Mouse (Mus musculus) kidney, postnatal 10 days (tissue): ENCODE data around the gene Ggta1.

Experiments
- DNase-seq: peaks from one replicate; pipeline ENCODE4 v3.0.0; 2021; ENCODE audit warnings: mixed read lengths

The Ggta1 gene

DNA sequence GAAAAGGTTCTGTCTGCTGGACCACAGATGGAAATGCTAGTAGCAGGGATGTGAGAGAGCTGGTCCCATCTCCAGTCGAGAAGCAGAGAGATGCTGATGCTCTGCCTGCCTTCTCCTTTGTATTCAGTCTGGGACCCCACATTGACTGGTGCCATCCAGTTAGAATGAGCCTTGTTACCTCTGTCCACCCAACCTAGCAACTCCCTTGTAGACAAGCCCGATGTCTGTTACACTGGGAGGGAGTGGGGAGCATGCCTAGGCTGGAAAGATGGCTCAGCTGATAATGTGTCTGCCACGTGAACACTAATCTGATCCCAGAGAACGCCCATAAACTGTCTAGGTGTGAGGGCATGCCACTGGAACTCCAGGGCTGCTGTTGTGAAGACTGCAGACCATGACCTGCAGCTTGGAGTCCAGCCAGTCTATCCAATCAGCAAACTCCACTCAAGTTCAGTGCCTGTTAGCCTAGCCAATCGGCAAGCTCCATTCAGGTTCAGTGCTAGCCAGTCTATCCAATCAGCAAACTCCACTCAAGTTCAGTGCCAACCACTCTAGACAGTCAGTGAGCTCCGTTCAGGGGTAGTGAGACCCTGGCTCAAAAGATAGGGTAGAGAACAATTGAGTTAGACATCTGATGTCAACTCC lies 64.7 kb downstream of the Ggta1 start:
- DNase-seq, result no peak

DNA sequence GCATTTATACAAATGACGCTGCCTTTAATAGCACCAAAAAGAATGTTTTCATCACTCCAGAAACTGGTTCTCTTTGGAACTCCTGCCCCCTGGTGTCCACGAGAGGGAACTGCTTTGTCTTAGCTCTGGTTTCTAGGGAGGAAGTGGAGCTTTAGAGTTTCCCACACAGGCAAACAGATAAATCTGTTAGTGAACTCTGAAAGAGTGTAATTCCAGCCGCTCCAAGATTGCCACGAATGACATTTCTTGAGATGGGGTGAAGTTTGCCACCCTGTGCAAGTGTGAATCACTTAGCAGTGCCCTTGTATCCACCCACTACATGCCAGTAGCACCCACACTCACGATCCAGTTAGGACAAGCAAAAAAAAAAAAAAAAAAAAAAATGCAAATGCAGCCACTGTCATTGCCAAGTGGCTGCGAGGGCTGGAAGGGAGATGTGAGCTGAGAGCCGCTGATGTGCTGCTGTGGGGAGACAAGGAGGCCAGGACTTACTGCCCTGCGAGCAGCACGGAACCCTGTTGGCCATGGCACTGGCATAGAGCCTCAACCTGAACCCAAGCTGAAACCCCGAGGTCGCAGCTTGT lies 65.3 kb downstream of the Ggta1 start:
- DNase-seq, result peak; percentile 85

DNA sequence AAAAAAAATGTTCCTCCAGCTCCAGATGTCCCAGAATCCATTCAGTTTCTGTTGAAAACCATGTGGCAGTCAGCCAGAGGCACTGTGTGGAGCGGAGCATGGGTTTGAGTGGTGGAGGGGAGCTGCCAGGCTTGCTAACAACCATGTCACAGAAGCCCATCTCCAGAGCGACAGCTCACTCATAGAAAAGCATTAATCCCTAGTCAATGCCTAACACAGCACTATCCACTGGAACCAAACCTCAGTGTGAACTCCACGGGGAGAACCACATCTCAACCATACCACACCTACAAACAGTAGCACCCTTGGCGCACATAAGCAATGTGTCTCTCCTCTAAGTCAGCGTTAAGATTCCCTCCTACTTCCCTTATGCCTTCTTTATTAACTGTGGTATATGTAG lies 65.9 kb downstream of the Ggta1 start, which contains the start of gene 4930402F06Rik:
TSS of gene 4930402F06Rik (minus strand) at position 80 of the 400 bp plus-strand sequence.
- no peak for DNase-seq

DNA sequence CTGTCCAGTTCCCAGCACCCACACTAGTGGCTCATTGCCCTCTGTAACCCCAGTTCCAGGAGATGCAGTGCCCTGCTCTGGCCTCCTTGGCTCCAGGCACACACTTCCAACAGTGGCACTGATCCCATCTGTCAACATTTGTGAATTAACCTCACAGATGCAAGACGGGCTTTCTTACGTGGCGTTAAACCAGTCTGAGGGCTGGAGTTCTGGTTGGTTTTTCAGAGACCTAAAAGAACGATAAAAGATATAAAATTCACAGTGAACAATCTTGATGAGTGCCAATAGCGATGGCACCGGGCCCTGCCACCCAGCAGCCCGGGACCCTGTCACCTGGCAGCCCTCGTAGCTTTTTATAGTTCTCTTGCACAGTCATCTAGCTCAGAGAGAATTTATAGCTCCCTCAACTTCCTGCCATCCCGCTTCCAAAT lies 77.6 kb downstream of the Ggta1 start:
- no peak for DNase-seq

DNA sequence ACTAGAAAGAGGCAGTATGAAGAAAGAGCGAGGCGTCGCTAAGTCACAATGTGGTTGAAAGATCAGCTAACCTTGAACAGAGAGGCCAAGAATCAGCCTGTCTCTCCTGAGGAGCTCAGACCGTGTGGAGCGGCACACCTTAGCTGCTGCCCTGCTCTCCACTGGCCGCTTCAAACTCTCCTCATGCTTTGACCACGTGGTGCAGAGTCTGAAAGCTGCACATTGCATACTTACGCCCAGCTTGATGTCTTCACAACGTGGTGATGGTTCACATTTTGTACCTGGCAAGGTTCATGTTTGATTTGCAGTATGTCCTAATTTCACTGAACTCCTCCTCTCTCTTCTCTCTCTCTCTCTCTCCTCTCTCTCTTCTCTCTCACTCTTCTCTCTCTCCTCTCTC lies 83.7 kb downstream of the Ggta1 start:
- DNase-seq, result no peak

DNA sequence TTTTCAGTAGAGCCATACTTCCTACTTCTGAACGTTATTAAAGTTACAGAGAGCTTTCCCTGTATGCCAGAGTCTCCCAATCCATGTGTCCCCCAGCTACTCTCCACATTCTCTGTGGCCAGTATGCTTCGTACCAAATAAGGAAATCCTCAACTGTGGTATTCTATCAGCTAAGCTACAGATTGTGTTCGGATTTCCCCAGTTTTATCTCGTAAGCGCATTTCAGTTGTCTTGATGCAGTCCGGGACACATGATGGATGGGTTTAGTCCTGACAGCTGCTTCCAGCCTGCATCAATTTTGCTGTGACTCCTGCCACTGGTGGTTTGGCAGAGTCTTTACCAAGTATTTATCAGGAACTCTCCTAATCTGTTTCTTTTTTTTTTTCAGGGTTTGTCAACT lies 85.4 kb downstream of the Ggta1 start:
- no peak for DNase-seq

DNA sequence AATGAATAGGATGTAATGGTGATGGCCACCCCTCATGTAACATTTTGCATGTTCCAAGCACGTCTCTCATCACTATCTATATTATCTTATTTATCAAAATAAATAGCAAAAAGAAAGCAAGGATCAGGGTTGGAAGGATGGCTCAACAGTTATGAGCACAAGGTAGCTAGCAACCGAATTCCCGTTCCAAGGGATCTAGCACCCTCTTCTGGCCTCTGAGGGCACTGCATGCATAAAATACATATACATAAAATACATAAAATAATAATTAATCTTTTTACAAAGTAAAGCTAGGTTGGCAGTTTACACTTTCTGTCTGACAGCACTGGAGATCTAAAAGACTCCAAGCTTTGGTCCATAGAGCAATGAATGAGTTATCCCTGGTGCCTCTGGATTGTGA lies 90.0 kb downstream of the Ggta1 start:
- peak; percentile 61 for DNase-seq

DNA sequence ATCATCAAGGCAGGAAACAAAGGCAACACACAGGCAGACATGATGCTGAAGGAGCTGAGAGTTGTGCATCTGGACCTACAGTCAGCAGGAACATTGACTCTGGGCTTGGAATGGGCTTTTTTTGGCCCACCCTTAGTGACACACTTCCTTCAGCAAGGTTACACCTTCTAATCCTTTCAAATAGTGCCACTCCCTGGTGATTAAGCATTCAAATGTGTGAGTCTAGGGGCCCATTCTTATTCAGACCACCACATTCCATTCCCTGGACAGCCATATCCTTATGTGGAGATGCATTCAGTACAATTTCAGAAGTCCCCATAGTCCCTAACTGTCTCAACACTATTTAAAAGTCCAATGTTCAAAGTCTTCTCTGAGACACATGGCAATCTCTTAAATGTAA lies 92.3 kb downstream of the Ggta1 start:
- no peak for DNase-seq

DNA sequence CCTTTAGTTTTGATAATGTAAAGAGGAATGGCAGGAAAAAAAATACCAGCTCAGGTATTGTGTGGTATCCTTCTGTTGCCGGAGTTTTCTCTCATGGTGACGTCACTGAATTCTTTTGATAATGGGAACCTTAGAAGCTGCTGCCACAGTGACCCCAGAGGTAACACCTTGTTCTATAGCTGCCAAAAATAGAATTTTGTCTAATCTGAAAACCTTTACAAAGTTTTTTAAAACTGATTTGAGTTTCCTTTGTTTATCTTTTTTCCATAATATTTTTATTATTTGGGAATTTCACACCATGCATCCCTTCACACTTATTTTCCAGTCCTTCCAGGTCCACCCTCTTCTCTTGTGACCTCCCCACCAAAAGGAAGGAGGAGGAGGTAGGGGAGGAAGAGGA lies 95.4 kb downstream of the Ggta1 start, which contains the start of gene 4930568D16Rik:
TSS of gene 4930568D16Rik (minus strand) at position 101 of the 400 bp plus-strand sequence.
- no peak for DNase-seq
